Mouse (Mus musculus) brain, embryonic 14.5 days (tissue): ENCODE measurements at regions not wholly inside any gene's neighbourhood (a gene's known extent, or its start where the extent isn't known, plus 50 kb on each side); places are given as distances from the start of the nearest gene placed in this dataset.

Experiments used
- CTCF ChIP-seq: fragments of 200-500 bp; IDR thresholded peaks from 2 replicates; pipeline ENCODE4 v1.5.1; 2012; ENCODE audit warnings: inconsistent platforms, mild to moderate bottlenecking, moderate library complexity, borderline replicate concordance; ENCODE audit not compliant: insufficient read depth, insufficient read length; ENCODE audit errors: extremely low read depth
- POLR2A ChIP-seq: fragments of 200-500 bp; IDR thresholded peaks from 2 replicates; pipeline ENCODE4 v1.6.1; 2012; ENCODE audit warnings: mild to moderate bottlenecking, inconsistent platforms, borderline replicate concordance; ENCODE audit not compliant: poor library complexity, insufficient read depth, insufficient read length, severe bottlenecking; ENCODE audit errors: extremely low read depth

GRCm38 (mm10) chr7:84739965-84740390 lies 50.2 kb upstream of the Zfand6 start:
- TF ChIP-seq POLR2A (no peak), CTCF (peak; percentile 19; the same call in 1 of the 2 replicates)
